Comparison of ENCODE assay signal across 8 mouse cellular contexts in genomic region chr11:114830433-114830773, GRCm38 (mm10). TPM values are rescaled to one million over a fixed set of nuclear protein-coding genes. Genes with fewer than 3 reads are reported as not detected.
DNase-seq lines count a peak whose midpoint lies in the region; ATAC-seq and TF ChIP-seq lines count a peak whose summit lies in the region.

No protein-coding gene starts in this region.

- H3K4me2 ChIP-seq in kidney, embryonic 16.5 days (replicated peaks; ENCODE audit: low read depth, low read length) = peak overlapping the region; percentile 48
- H3K4me2 ChIP-seq in midbrain, embryonic 15.5 days = peak overlapping the region; percentile 40; the same call in 1 of the 2 replicates

- peaks cover 36% of the 10 kb centered on the region for H3K4me1 ChIP-seq in kidney, adult 2 months (ENCODE audit: control insufficient read depth, insufficient read depth, low read length)
- H3K4me1 ChIP-seq in embryonic fibroblast, embryonic 13.5 days (ENCODE audit: control insufficient read depth, insufficient read depth, low read length) = no peaks in the 10 kb centered on the region; the same call in 1 of the 2 replicates
- H3K4me1 ChIP-seq in kidney, embryonic 16.5 days (ENCODE audit: insufficient read depth, low read length) = peaks cover 38% of the 10 kb centered on the region
- peaks cover 17% of the 10 kb centered on the region for H3K4me1 ChIP-seq in midbrain, embryonic 15.5 days

- peak overlapping the region; percentile 56 for H3K9ac ChIP-seq in kidney, embryonic 16.5 days (replicated peaks; ENCODE audit: low read length)
- no peak overlapping the region for H3K9ac ChIP-seq in midbrain, embryonic 15.5 days

- no peak for TF ChIP-seq POLR2A in kidney, adult 2 months (IDR thresholded peaks at IDR 0.05; ENCODE audit: low read depth, low read length)
- no peak for TF ChIP-seq POLR2A in embryonic fibroblast, embryonic 13.5 days (IDR thresholded peaks at IDR 0.05; ENCODE audit: low read depth, low read length)

- H3K27ac ChIP-seq in kidney, adult 2 months (ENCODE audit: insufficient read depth, low read depth, low read length) = peak overlapping the region; percentile 92
- peak overlapping the region; percentile 54 for H3K27ac ChIP-seq in embryonic fibroblast, embryonic 13.5 days (ENCODE audit: insufficient read depth, low read length)
- H3K27ac ChIP-seq in kidney, embryonic 16.5 days (ENCODE audit: low read length) = peak overlapping the region; percentile 94
- H3K27ac ChIP-seq in midbrain, embryonic 15.5 days = no peak overlapping the region

- no peaks in the 10 kb centered on the region for H3K36me3 ChIP-seq in kidney, adult 2 months (ENCODE audit: control insufficient read depth, insufficient read depth, low read length)
- no peaks in the 10 kb centered on the region for H3K36me3 ChIP-seq in kidney, embryonic 16.5 days (ENCODE audit: insufficient read depth, low read length)
- no peaks in the 10 kb centered on the region for H3K36me3 ChIP-seq in midbrain, embryonic 15.5 days (replicated peaks)

- peak overlapping the region; percentile 21 for H3K4me3 ChIP-seq in kidney, adult 2 months (ENCODE audit: insufficient read depth, low read depth, low read length)
- H3K4me3 ChIP-seq in embryonic fibroblast, embryonic 13.5 days (ENCODE audit: insufficient read depth, low read length) = no peak overlapping the region
- H3K4me3 ChIP-seq in kidney, embryonic 16.5 days (ENCODE audit: low read length) = peak overlapping the region; percentile 32
- H3K4me3 ChIP-seq in midbrain, embryonic 15.5 days = no peak overlapping the region

- H3K9me3 ChIP-seq in kidney, embryonic 16.5 days (ENCODE audit: low read length) = no peaks in the 10 kb centered on the region
- H3K9me3 ChIP-seq in midbrain, embryonic 15.5 days = no peaks in the 10 kb centered on the region

- ATAC-seq in kidney, embryonic 16.5 days (ENCODE audit: low FRiP score, low TSS enrichment) = peak; percentile 32; the same call in 1 of the 2 replicates
- no peak for ATAC-seq in midbrain, embryonic 15.5 days (replicated peaks)

- 19% methylated on average over 8 of the region's 8 CpGs for WGBS in kidney, adult 2 months
- 11% methylated on average over 8 of the region's 8 CpGs for WGBS in kidney, embryonic 16.5 days
- 19% methylated on average over 8 of the region's 8 CpGs for WGBS in midbrain, embryonic 15.5 days

- H3K27me3 ChIP-seq in kidney, adult 2 months (replicated peaks; ENCODE audit: control insufficient read depth, insufficient read depth, low read length) = no peaks in the 10 kb centered on the region
- no peaks in the 10 kb centered on the region for H3K27me3 ChIP-seq in kidney, embryonic 16.5 days (ENCODE audit: insufficient read depth, low read length)
- H3K27me3 ChIP-seq in midbrain, embryonic 15.5 days (replicated peaks) = no peaks in the 10 kb centered on the region

- DNase-seq in kidney, adult 2 months = no peak
- no peak for DNase-seq in kidney, adult 11 months
- no peak for DNase-seq in adrenal gland, postnatal 25 days
- no peak for DNase-seq in MN1 (ENCODE audit: low spot score)
- no peak for DNase-seq in adrenal gland, postnatal 4 days (ENCODE audit: low spot score in 2 of 2)

- TF ChIP-seq CTCF in kidney, adult 2 months (conservative IDR thresholded peaks at IDR 0.05; ENCODE audit: insufficient read depth, insufficient read length, low read depth, low read length) = no peak
- no peak for TF ChIP-seq CTCF in embryonic fibroblast, embryonic 13.5 days (IDR thresholded peaks at IDR 0.05; ENCODE audit: borderline replicate concordance, insufficient read depth, low read length)

RNA-seq across cellular contexts. Expression of gene Gprc5c, which starts 20.5 kb away (rescaled TPM):
- 241 and 285 TPM in 2 replicates for polyA plus RNA-seq in kidney, adult 2 months (2012; rRNA removed)
- 6.4 and 9.2 TPM in 2 replicates for polyA plus RNA-seq in embryonic fibroblast, embryonic 13.5 days (2011; ENCODE audit: insufficient read length, low read depth, missing spikeins)
- polyA plus RNA-seq in kidney, embryonic 16.5 days (2015; fragmentation: Nextera tagmentation; extraction: Ambion mirVana) = 153 and 162 TPM in 2 replicates
- polyA plus RNA-seq in midbrain, embryonic 15.5 days (2015; fragmentation: Nextera tagmentation; extraction: Ambion mirVana) = 9.3 and 9.4 TPM in 2 replicates
- 5.4 and 13.9 TPM in 2 replicates for total RNA-seq in adrenal gland, postnatal 25 days (2021)
- total RNA-seq in adrenal gland, postnatal 4 days (2021) = 10 to 100 TPM; 17.6 to 41.1 TPM

RNA-seq across cellular contexts. Expression of gene Gpr142, which starts 31.7 kb away (rescaled TPM):
- polyA plus RNA-seq in kidney, adult 2 months (2012; rRNA removed) = not detected in 2 replicates
- not detected in 2 replicates for polyA plus RNA-seq in embryonic fibroblast, embryonic 13.5 days (2011; ENCODE audit: insufficient read length, low read depth, missing spikeins)
- polyA plus RNA-seq in kidney, embryonic 16.5 days (2015; fragmentation: Nextera tagmentation; extraction: Ambion mirVana) = not detected in 2 replicates
- polyA plus RNA-seq in midbrain, embryonic 15.5 days (2015; fragmentation: Nextera tagmentation; extraction: Ambion mirVana) = not detected in 2 replicates
- not detected in 2 replicates for total RNA-seq in adrenal gland, postnatal 25 days (2021)
- total RNA-seq in adrenal gland, postnatal 4 days (2021) = under 1 TPM in 1 of 2 experiments, not detected in 1; 0.36 TPM

RNA-seq across cellular contexts. Expression of gene Btbd17, which starts 34.7 kb away (rescaled TPM):
- polyA plus RNA-seq in kidney, adult 2 months (2012; rRNA removed) = 0.12 and 0.13 TPM in 2 replicates
- not detected in 2 replicates for polyA plus RNA-seq in embryonic fibroblast, embryonic 13.5 days (2011; ENCODE audit: insufficient read length, low read depth, missing spikeins)
- polyA plus RNA-seq in kidney, embryonic 16.5 days (2015; fragmentation: Nextera tagmentation; extraction: Ambion mirVana) = 0.47 and 0.54 TPM in 2 replicates
- polyA plus RNA-seq in midbrain, embryonic 15.5 days (2015; fragmentation: Nextera tagmentation; extraction: Ambion mirVana) = 21.4 and 28.4 TPM in 2 replicates
- total RNA-seq in adrenal gland, postnatal 25 days (2021) = not detected in 2 replicates
- total RNA-seq in adrenal gland, postnatal 4 days (2021) = under 1 TPM; 0.50 to 0.59 TPM

RNA-seq across cellular contexts. Expression of gene Cd300a, which starts 59.4 kb away (rescaled TPM):
- polyA plus RNA-seq in kidney, adult 2 months (2012; rRNA removed) = 0.61 and 0.91 TPM in 2 replicates
- 0.84 TPM in 1 of 2 replicates, not detected in the other for polyA plus RNA-seq in embryonic fibroblast, embryonic 13.5 days (2011; ENCODE audit: insufficient read length, low read depth, missing spikeins)
- polyA plus RNA-seq in kidney, embryonic 16.5 days (2015; fragmentation: Nextera tagmentation; extraction: Ambion mirVana) = 1.8 and 2.2 TPM in 2 replicates
- 0.86 and 0.94 TPM in 2 replicates for polyA plus RNA-seq in midbrain, embryonic 15.5 days (2015; fragmentation: Nextera tagmentation; extraction: Ambion mirVana)
- 0.76 and 0.95 TPM in 2 replicates for total RNA-seq in adrenal gland, postnatal 25 days (2021)
- 1 to 10 TPM; 1.9 to 3.3 TPM for total RNA-seq in adrenal gland, postnatal 4 days (2021)

Comparison
In these comparisons a context has a peak if more than half of its experiments do, and no peak if none do; other contexts are left out.
1. H3K4me3 ChIP-seq: peak in kidney, adult 2 months (single experiment) and kidney, embryonic 16.5 days (single experiment); none in embryonic fibroblast, embryonic 13.5 days (single experiment) and midbrain, embryonic 15.5 days (single experiment).
2. RNA of gene Gprc5c, which starts 20.5 kb away (polyA plus RNA-seq): 241 to 285 TPM in kidney, adult 2 months and 153 to 162 TPM in kidney, embryonic 16.5 days; 9.3 to 9.4 TPM in midbrain, embryonic 15.5 days and 6.4 to 9.2 TPM in embryonic fibroblast, embryonic 13.5 days; every median in the first group is over 10 times any median in the second.
3. RNA of gene Btbd17, which starts 34.7 kb away (polyA plus RNA-seq): 21.4 to 28.4 TPM in midbrain, embryonic 15.5 days; 0.47 to 0.54 TPM in kidney, embryonic 16.5 days, 0.12 to 0.13 TPM in kidney, adult 2 months and not detected in embryonic fibroblast, embryonic 13.5 days; every median in the first group is over 10 times any median in the second.